Mouse (Mus musculus): ENCODE measurements around the gene Tmem178b. TPM values are rescaled to one million over a fixed set of nuclear protein-coding genes. Genes with fewer than 3 reads are reported as not detected.

Gene Tmem178b
- total RNA-seq, 2 experiments from 2014 or later: 249 to 268 TPM

- no peak overlapping the region for H3K27ac ChIP-seq
- intact Hi-C loops (cut with DNase I): no loop called here
- H3K4me3 ChIP-seq: no peak overlapping the region
- peak in 1 of 2 experiments; percentile 9 for DNase-seq (ENCODE audit: extremely low spot score in 1 of 2, low spot score in 2 of 2)
- no peak for TF ChIP-seq CTCF (IDR thresholded peaks at IDR 0.05)
Measured at GRCm38 (mm10) chr6:40064342-40064741, 191.3 kb downstream of the Tmem178b start.

GRCm38 (mm10) chr6:40068467-40068866, 195.4 kb downstream of the Tmem178b start:
- no peak for TF ChIP-seq CTCF (IDR thresholded peaks at IDR 0.05)
- no peak overlapping the region for H3K4me3 ChIP-seq
- DNase-seq (ENCODE audit: extremely low spot score in 1 of 2, low spot score in 2 of 2): peak in 1 of 2 experiments; percentile 7
- no peak overlapping the region for H3K27ac ChIP-seq
- intact Hi-C loops (cut with DNase I): no loop called here

- no peak for TF ChIP-seq CTCF (IDR thresholded peaks at IDR 0.05)
- peak overlapping the region; percentile 13 for H3K27ac ChIP-seq
- intact Hi-C loops (cut with DNase I): no loop called here
- peak in 1 of 2 experiments; percentile 22 for DNase-seq (ENCODE audit: extremely low spot score in 1 of 2, low spot score in 2 of 2)
- no peak overlapping the region for H3K4me3 ChIP-seq
Measured at GRCm38 (mm10) chr6:40071007-40071406, 197.9 kb downstream of the Tmem178b start.

- DNase-seq (ENCODE audit: extremely low spot score in 1 of 2, low spot score in 2 of 2): no peak
- Histone ChIP-seq H3K27ac (no peak overlapping the region), H3K4me3 (no peak overlapping the region)
- no peak for TF ChIP-seq CTCF (IDR thresholded peaks at IDR 0.05)
- intact Hi-C loops (cut with DNase I): no loop called here
Measured at GRCm38 (mm10) chr6:40076089-40076488, 203.0 kb downstream of the Tmem178b start.

GRCm38 (mm10) chr6:40076670-40077313, 203.7 kb downstream of the Tmem178b start:
- no peak for DNase-seq (ENCODE audit: extremely low spot score in 1 of 2, low spot score in 2 of 2)
- intact Hi-C loops (cut with DNase I): no loop called here
- TF ChIP-seq CTCF (IDR thresholded peaks at IDR 0.05): no peak
- Histone ChIP-seq H3K27ac (no peak overlapping the region), H3K4me3 (no peak overlapping the region)

GRCm38 (mm10) chr6:40078353-40078752, 205.3 kb downstream of the Tmem178b start:
- no peak for DNase-seq (ENCODE audit: extremely low spot score in 1 of 2, low spot score in 2 of 2)
- intact Hi-C loops (cut with DNase I): no loop called here
- no peak overlapping the region for H3K27ac ChIP-seq
- no peak overlapping the region for H3K4me3 ChIP-seq
- no peak for TF ChIP-seq CTCF (IDR thresholded peaks at IDR 0.05)

GRCm38 (mm10) chr6:40083726-40084125, 210.7 kb downstream of the Tmem178b start:
- DNase-seq (ENCODE audit: extremely low spot score in 1 of 2, low spot score in 2 of 2): no peak
- H3K27ac ChIP-seq: no peak overlapping the region
- no peak overlapping the region for H3K4me3 ChIP-seq
- TF ChIP-seq CTCF (IDR thresholded peaks at IDR 0.05): no peak
- intact Hi-C loops (cut with DNase I): no loop called here

- H3K27ac ChIP-seq: no peak overlapping the region
- no peak for TF ChIP-seq CTCF (IDR thresholded peaks at IDR 0.05)
- intact Hi-C loops (cut with DNase I): no loop called here
- no peak overlapping the region for H3K4me3 ChIP-seq
- no peak for DNase-seq (ENCODE audit: extremely low spot score in 1 of 2, low spot score in 2 of 2)
Measured at GRCm38 (mm10) chr6:40091250-40091651, 218.2 kb downstream of the Tmem178b start.

- intact Hi-C loops (cut with DNase I): no loop called here
- no peak overlapping the region for H3K27ac ChIP-seq
- no peak overlapping the region for H3K4me3 ChIP-seq
- no peak for DNase-seq (ENCODE audit: extremely low spot score in 1 of 2, low spot score in 2 of 2)
- no peak for TF ChIP-seq CTCF (IDR thresholded peaks at IDR 0.05)
Measured at GRCm38 (mm10) chr6:40098498-40098897, 225.4 kb downstream of the Tmem178b start.

GRCm38 (mm10) chr6:40101785-40102184, 228.7 kb downstream of the Tmem178b start:
- TF ChIP-seq CTCF (IDR thresholded peaks at IDR 0.05): no peak
- DNase-seq (ENCODE audit: extremely low spot score in 1 of 2, low spot score in 2 of 2): no peak
- intact Hi-C loops (cut with DNase I): loop anchor here (5.0 kb wide), 1 partner anchor 229 kb away; the partner anchor contains the start of gene Tmem178b
- Histone ChIP-seq H3K4me3 (no peak overlapping the region), H3K27ac (no peak overlapping the region; the same call in 1 of the 2 replicates)

GRCm38 (mm10) chr6:40102863-40103262, 229.8 kb downstream of the Tmem178b start:
- no peak for DNase-seq (ENCODE audit: extremely low spot score in 1 of 2, low spot score in 2 of 2)
- Histone ChIP-seq H3K4me3 (no peak overlapping the region), H3K27ac (peak overlapping the region; percentile 40; the same call in 1 of the 2 replicates)
- intact Hi-C loops (cut with DNase I): loop anchor here (5.0 kb wide), 1 partner anchor 231 kb away; the partner anchor contains the start of gene Tmem178b
- no peak for TF ChIP-seq CTCF (IDR thresholded peaks at IDR 0.05)

GRCm38 (mm10) chr6:40110029-40110428, 237.0 kb downstream of the Tmem178b start:
- no peak overlapping the region for H3K4me3 ChIP-seq
- TF ChIP-seq CTCF (IDR thresholded peaks at IDR 0.05): no peak
- H3K27ac ChIP-seq: no peak overlapping the region
- intact Hi-C loops (cut with DNase I): loop anchor here (5.0 kb wide), 1 partner anchor 58 kb away; no protein-coding TSS in a partner anchor
- no peak for DNase-seq (ENCODE audit: extremely low spot score in 1 of 2, low spot score in 2 of 2)

- intact Hi-C loops (cut with DNase I): loop anchor here (5.0 kb wide), 1 partner anchor 58 kb away; no protein-coding TSS in a partner anchor
- H3K4me3 ChIP-seq: no peak overlapping the region
- no peak overlapping the region for H3K27ac ChIP-seq
- no peak for DNase-seq (ENCODE audit: extremely low spot score in 1 of 2, low spot score in 2 of 2)
- no peak for TF ChIP-seq CTCF (IDR thresholded peaks at IDR 0.05)
Measured at GRCm38 (mm10) chr6:40110729-40111128, 237.7 kb downstream of the Tmem178b start.

Measured in left cerebral cortex, adult 2 months (tissue).